Mouse (Mus musculus) heart, embryonic 14.5 days (tissue): ENCODE results near the gene 4930568D16Rik. TPM values are rescaled to one million over a fixed set of nuclear protein-coding genes. Genes with fewer than 3 reads are reported as not detected.

Experiments used
- ATAC-seq: fragments of 200-750 bp; cut with Nextera tagmentation; 2 replicates; pipeline ENCODE4 v1.8.0; 2017; ENCODE audit warnings: low read depth, moderate TSS enrichment; ENCODE audit not compliant: insufficient number of reproducible peaks, insufficient read depth, low FRiP score
- H3K27ac ChIP-seq, 2 experiments: fragments of 200-500 bp in 1 of 2; fragments of 300-500 bp in 1 of 2; sonication (generic) in 1 of 2; replicated peaks in 1 of 2; 2 replicates each; pipeline ENCODE4 v1.5.1; 2012 to 2014; ENCODE audit warnings: low read depth in 2 of 2, low read length in 2 of 2, control low read depth in 1 of 2, mild to moderate bottlenecking in 1 of 2, mixed read lengths in 1 of 2; ENCODE audit not compliant: control insufficient read depth in 1 of 2, insufficient read depth in 1 of 2
- H3K27me3 ChIP-seq: fragments of 300-500 bp; sonication (generic); 2 replicates; pipeline ENCODE4 v1.6.1; 2014; ENCODE audit warnings: mild to moderate bottlenecking, low read length, control low read depth; ENCODE audit not compliant: control insufficient read depth, insufficient read depth
- H3K36me3 ChIP-seq: fragments of 300-500 bp; sonication (generic); 2 replicates; pipeline ENCODE4 v1.6.1; 2014; ENCODE audit warnings: mild to moderate bottlenecking, control low read depth, low read length, mixed read lengths; ENCODE audit not compliant: control insufficient read depth, insufficient read depth
- H3K4me1 ChIP-seq, 2 experiments: fragments of 200-500 bp in 1 of 2; fragments of 300-500 bp in 1 of 2; sonication (generic) in 1 of 2; 2 replicates each; pipeline ENCODE4 v1.6.1; 2012 to 2014; ENCODE audit warnings: low read length in 2 of 2, control low read depth in 1 of 2, mixed read lengths in 1 of 2; ENCODE audit not compliant: control insufficient read depth in 2 of 2, insufficient read depth in 2 of 2
- H3K4me2 ChIP-seq: fragments of 300-500 bp; sonication (generic); 2 replicates; pipeline ENCODE4 v1.6.1; 2014; ENCODE audit warnings: mild to moderate bottlenecking, low read length
- H3K4me3 ChIP-seq, 2 experiments: fragments of 200-500 bp in 1 of 2; fragments of 300-500 bp in 1 of 2; sonication (generic) in 1 of 2; 2 replicates each; pipeline ENCODE4 v1.5.1; 2012 to 2014; ENCODE audit warnings: low read length in 2 of 2, mild to moderate bottlenecking in 2 of 2, control low read depth in 1 of 2, low read depth in 1 of 2, moderate library complexity in 1 of 2; ENCODE audit not compliant: control insufficient read depth in 1 of 2, insufficient read depth in 1 of 2
- H3K9ac ChIP-seq: fragments of 300-500 bp; sonication (generic); 2 replicates; pipeline ENCODE4 v1.6.1; 2014; ENCODE audit warnings: mild to moderate bottlenecking, low read length
- H3K9me3 ChIP-seq: fragments of 300-500 bp; sonication (generic); 2 replicates; pipeline ENCODE4 v1.6.1; 2016; ENCODE audit warnings: low read length, control low read depth; ENCODE audit not compliant: control insufficient read depth
- WGBS: fragments of 180-500 bp; shearing (Covaris S2); extraction: QIAGEN DNeasy Blood & Tissue Kit; methylation state at CpG from one replicate; pipeline ENCODE4 v1.1.7; 2014; 5-methylcytosine and 5-hydroxymethylcytosine counted together
- polyA plus RNA-seq: library from polyadenylated mRNA; unstranded; fragments of >200 nt; fragmentation: Nextera tagmentation; extraction: Ambion mirVana; gene quantifications from 2 replicates; pipeline ENCODE4 v1.2.1, GENCODE M21; 2014

The 4930568D16Rik gene
- polyA plus RNA-seq, 1 experiment from 2014 or later: not detected

DNA sequence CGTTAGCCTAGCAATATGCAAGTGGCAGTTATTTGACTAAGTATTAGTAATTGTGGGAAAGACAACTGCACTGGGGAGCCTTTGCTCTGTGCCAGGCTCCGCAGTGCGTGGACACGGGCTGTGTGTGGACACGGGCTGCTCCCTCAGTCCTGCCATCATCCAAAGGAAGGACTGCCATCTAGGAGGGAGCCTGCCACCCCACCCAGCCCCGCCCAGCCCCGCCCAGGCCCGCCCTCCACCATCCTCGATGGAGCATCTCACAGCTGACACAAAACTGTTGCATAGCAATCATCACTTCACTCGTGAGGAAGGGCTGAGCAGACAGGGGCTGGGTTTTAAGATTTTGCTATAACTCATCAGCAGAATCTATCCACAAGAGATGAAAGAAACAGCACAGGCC is 41.6 kb downstream of the 4930568D16Rik start:
- Histone ChIP-seq H3K9me3 (no peaks in the 10 kb centered on the region), H3K4me2 (no peak overlapping the region), H3K4me1 (peaks cover 18 to 27% of the 10 kb centered on the region in 2 experiments), H3K9ac (no peak overlapping the region), H3K4me3 (no peak overlapping the region), H3K27ac (no peak overlapping the region), H3K27me3 (no peaks in the 10 kb centered on the region), H3K36me3 (peaks cover 9% of the 10 kb centered on the region)
- whole genome bisulfite sequencing: 57% methylated on average over 10 of the region's 10 CpGs
- ATAC-seq: no peak

DNA sequence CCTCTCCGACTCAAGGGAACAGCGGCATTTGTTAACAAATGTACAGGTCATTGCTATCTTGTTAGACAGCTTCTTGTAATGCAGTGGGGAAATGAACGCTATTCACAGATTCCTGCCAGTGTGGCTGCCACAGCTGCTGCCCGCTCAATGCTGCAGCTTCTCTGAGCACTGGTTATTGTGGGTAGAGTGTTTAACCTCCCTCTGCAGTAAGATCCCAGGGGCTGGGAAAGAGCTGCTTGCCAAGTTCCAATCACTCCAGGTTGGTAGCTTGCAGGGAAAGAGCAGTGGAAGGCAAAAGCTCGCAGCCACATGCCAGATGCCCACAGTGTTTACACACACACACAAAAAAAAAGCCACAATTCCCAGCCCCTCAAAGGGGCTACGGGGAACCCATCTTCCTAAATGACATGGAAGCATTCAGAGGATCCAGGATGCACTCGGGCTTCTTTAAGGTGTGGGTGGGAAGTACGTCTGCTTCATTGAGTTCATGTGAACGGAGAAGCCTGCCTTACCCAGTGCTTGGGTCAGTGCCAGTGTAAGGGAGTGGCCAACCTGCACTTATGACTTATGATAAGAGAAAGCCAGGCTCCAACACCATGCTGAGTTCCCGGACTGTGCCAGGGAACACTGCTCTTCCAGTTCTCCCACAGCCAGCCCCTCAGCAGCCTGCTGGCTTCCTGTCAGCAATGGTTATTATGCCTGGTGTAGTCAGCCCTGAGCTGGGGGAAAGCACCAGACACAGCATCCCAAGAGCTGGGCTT is 44.9 kb downstream of the 4930568D16Rik start:
- H3K36me3 ChIP-seq: peaks cover 25% of the 10 kb centered on the region
- H3K4me1 ChIP-seq: peaks cover 29 to 37% of the 10 kb centered on the region in 2 experiments
- peak overlapping the region; percentile 28 for H3K4me2 ChIP-seq
- 43% methylated on average over 10 of the region's 10 CpGs for WGBS
- no peaks in the 10 kb centered on the region for H3K27me3 ChIP-seq
- peak; percentile 86 for ATAC-seq
- no peak overlapping the region for H3K4me3 ChIP-seq
- H3K9me3 ChIP-seq: no peaks in the 10 kb centered on the region
- H3K9ac ChIP-seq: peak overlapping the region; percentile 5; the same call in 1 of the 2 replicates
- H3K27ac ChIP-seq: peak overlapping the region; percentile 55 to 72

DNA sequence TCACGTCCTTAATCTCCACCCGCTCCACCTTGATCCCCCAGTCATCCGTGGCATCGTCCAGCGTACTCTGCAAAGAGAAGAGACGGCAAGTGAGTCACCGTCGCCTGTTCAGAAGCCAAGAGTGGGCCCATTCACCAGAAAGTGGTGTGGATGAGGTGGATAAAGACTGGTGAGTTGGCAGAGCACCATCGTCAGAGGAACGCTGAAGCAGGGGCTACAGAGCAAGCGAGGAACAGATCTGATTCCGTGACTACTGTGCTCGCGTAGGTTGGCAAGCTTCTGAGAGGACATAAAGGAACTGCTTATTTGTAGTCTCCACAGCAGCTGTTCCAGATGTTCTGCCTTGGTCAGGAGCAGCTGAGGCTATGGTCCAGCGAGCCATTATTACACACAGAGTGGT is 47.1 kb downstream of the 4930568D16Rik start:
- Histone ChIP-seq H3K27ac (no peak overlapping the region), H3K9me3 (no peaks in the 10 kb centered on the region), H3K9ac (no peak overlapping the region), H3K4me3 (no peak overlapping the region), H3K36me3 (peaks cover 25% of the 10 kb centered on the region), H3K4me1 (peaks cover 34 to 44% of the 10 kb centered on the region in 2 experiments), H3K27me3 (no peaks in the 10 kb centered on the region), H3K4me2 (no peak overlapping the region)
- WGBS: 93% methylated on average over 15 of the region's 15 CpGs
- no peak for ATAC-seq

DNA sequence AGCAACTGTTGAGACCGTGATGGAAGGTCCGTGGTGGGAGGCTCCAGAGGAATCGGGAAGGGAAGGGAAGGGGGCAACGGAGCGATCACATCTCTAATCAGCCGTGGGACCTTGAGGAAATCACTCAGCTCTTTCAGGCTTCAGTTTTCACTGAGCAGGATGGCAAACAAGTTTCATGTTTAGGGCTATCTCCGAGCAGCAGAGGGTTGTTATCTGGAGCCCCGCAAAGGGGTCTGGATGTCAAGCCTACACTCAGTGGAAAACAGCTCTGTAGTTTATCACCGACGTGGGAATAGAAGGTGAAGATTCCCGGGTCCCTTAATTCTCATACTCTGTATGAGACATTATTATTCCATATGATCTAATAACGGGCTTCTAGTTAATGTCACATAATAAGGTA is 49.1 kb downstream of the 4930568D16Rik start:
- Histone ChIP-seq H3K4me1 (peaks cover 29 to 41% of the 10 kb centered on the region in 2 experiments), H3K9ac (no peak overlapping the region), H3K9me3 (no peaks in the 10 kb centered on the region), H3K27ac (no peak overlapping the region), H3K36me3 (peaks cover 25% of the 10 kb centered on the region), H3K4me3 (no peak overlapping the region), H3K4me2 (no peak overlapping the region), H3K27me3 (no peaks in the 10 kb centered on the region)
- WGBS: 32% methylated on average over 12 of the region's 12 CpGs
- ATAC-seq: no peak

DNA sequence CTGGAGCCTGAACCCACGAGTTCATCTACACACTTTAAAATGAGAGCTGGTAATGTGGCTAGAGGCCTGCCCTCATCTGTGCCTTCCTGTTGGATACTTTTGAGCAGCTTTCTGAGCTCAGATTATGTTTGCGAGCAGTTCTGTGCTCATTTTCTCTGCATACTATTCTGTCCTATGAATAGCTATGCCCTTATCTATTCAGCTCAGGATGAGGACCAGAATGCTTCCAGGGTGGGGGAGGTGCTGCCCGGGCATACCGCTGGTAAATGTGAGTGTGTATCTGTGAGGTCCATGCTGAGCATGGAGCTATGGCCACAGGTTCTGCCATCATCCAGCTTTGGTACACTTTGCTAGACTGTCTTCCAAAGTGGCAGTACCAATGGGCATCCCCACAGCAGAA is 49.9 kb downstream of the 4930568D16Rik start:
- H3K27me3 ChIP-seq: no peaks in the 10 kb centered on the region
- H3K4me2 ChIP-seq: peak overlapping the region; percentile 38
- H3K4me3 ChIP-seq: no peak overlapping the region
- H3K9ac ChIP-seq: no peak overlapping the region; the same call in 1 of the 2 replicates
- no peaks in the 10 kb centered on the region for H3K9me3 ChIP-seq
- 16% methylated on average over 4 of the region's 4 CpGs for WGBS
- H3K36me3 ChIP-seq: peaks cover 25% of the 10 kb centered on the region
- ATAC-seq: no peak; the same call in 1 of the 2 replicates
- H3K4me1 ChIP-seq: peaks cover 23 to 33% of the 10 kb centered on the region in 2 experiments
- no peak overlapping the region for H3K27ac ChIP-seq

DNA sequence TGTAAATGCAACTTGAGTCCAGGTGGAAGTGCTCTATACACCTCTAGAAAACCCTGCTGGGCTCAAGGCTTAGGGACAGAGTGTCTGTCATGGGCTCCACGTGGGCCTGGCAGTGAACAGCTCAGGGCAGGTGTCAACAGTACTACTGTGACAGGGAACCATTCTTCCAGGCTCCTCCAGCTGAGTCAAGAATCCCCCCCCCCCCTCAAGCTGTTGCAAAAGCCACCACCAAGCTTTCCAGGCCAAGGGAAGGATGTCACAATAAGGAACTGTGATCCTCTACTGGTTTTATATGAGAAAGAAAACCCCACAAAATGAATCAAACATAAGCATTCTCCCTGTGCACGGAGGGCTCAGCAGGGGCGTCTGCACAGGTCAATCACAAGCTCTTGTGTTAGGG is 53.2 kb downstream of the 4930568D16Rik start:
- H3K9me3 ChIP-seq: no peaks in the 10 kb centered on the region
- ATAC-seq: no peak
- H3K4me1 ChIP-seq: peaks cover 16 to 22% of the 10 kb centered on the region in 2 experiments
- peaks cover 10% of the 10 kb centered on the region for H3K36me3 ChIP-seq
- H3K27me3 ChIP-seq: no peaks in the 10 kb centered on the region
- H3K4me2 ChIP-seq: no peak overlapping the region
- no peak overlapping the region for H3K4me3 ChIP-seq
- H3K9ac ChIP-seq: no peak overlapping the region
- 61% methylated on average over 3 of the region's 3 CpGs for WGBS
- no peak overlapping the region for H3K27ac ChIP-seq

DNA sequence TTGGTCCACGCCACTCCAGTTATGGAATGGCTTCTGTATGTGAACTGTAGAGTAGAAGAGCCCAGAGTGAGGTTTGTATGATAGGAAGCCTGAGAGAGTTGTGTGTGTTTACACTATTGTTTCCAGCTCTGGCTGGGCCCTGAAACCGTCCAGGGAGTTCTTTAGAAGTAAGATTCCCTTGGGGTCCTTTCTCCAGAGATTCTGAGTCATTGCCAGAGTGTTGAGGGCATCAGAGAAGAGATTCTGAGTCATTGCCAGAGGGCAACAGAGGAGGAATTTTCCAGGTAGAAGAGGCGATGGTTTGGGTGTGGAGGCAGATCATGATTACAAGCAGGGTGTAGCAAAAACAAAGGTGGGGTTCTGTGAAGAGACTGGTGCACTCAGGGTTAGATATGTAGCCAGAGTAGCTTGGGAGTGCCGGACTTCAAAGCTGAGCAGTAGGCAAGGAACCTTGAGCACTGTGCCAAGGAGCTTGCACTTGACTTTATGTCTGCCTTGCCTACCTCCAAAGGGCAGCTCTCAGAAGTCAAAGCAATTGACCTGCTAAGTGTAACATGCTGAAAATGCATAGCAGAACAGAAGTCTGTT is 57.5 kb downstream of the 4930568D16Rik start:
- peaks cover 44% of the 10 kb centered on the region for H3K36me3 ChIP-seq
- H3K9ac ChIP-seq: no peak overlapping the region
- no peaks in the 10 kb centered on the region for H3K27me3 ChIP-seq
- no peak overlapping the region for H3K27ac ChIP-seq
- no peak overlapping the region for H3K4me3 ChIP-seq
- H3K9me3 ChIP-seq: no peaks in the 10 kb centered on the region
- H3K4me1 ChIP-seq: no peaks in the 10 kb centered on the region
- whole genome bisulfite sequencing: 88% methylated on average over 4 of the region's 4 CpGs
- no peak overlapping the region for H3K4me2 ChIP-seq
- ATAC-seq: no peak
